ENCODE assay signal across 27 mouse cellular contexts in the genomic region with DNA sequence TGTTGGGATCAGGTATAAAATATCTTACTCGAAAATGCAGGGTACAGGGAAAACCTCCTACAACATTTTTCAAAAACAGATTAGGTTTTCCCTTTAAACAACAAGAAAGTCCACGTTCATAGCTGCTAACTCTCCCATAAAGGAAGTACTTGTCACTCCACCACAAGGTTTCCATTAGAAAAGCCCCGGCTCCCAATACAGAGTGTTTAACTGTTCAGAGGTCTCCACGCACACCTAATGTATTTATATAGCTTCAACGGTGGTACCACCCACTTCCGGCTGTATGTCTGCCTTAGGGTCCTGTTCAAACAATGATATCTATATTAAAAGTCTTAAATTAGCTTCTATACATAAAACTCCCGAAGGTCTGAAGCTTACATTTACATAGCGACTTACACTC. TPM values are rescaled to one million over a fixed set of nuclear protein-coding genes. Genes with fewer than 3 reads are reported as not detected.
A peak's percentile ranks its signal among the peaks of the same experiment; 100 is the strongest.
DNase-seq lines count a peak whose midpoint lies in the region; ATAC-seq and TF ChIP-seq lines count a peak whose summit lies in the region.
"Had no signal": no experiment of that assay in that cellular context is flagged by ENCODE, and none has a peak within 500 bp of the region (broad histone marks: within the 10 kb centered on the region; RNA-seq: fewer than 3 reads in every experiment).

No protein-coding gene starts in this region.

- TF ChIP-seq CTCF in kidney, postnatal 0 days (IDR thresholded peaks at IDR 0.05; ENCODE audit: low read depth): no peak
- no peak for TF ChIP-seq CTCF in kidney, adult 2 months (conservative IDR thresholded peaks at IDR 0.05; ENCODE audit: insufficient read depth, insufficient read length, low read depth, low read length)

- no peak overlapping the region for H3K4me2 ChIP-seq in kidney, postnatal 0 days (ENCODE audit: low read length)
- H3K4me2 ChIP-seq in embryonic facial prominence, embryonic 13.5 days: no peak overlapping the region
- H3K4me2 ChIP-seq in limb, embryonic 13.5 days (replicated peaks): no peak overlapping the region
- no peak overlapping the region for H3K4me2 ChIP-seq in midbrain, embryonic 11.5 days
- H3K4me2 ChIP-seq: forebrain, embryonic 12.5 days; forebrain, embryonic 15.5 days; heart, embryonic 13.5 days; hindbrain, embryonic 14.5 days had no signal

- WGBS in kidney, postnatal 0 days: 55% methylated on average over 8 of the region's 8 CpGs
- 76% methylated on average over 8 of the region's 8 CpGs for WGBS in kidney, adult 2 months
- WGBS in embryonic facial prominence, embryonic 13.5 days: 37% methylated on average over 8 of the region's 8 CpGs
- WGBS in limb, embryonic 13.5 days: 26% methylated on average over 8 of the region's 8 CpGs
- 80% methylated on average over 8 of the region's 8 CpGs for WGBS in midbrain, embryonic 11.5 days

- H3K4me3 ChIP-seq in kidney, postnatal 0 days (replicated peaks; ENCODE audit: low read depth, low read length): no peak overlapping the region
- no peak overlapping the region for H3K4me3 ChIP-seq in kidney, adult 2 months (ENCODE audit: insufficient read depth, low read depth, low read length)
- H3K4me3 ChIP-seq in embryonic facial prominence, embryonic 13.5 days: no peak overlapping the region
- no peak overlapping the region for H3K4me3 ChIP-seq in limb, embryonic 13.5 days
- no peak overlapping the region for H3K4me3 ChIP-seq in midbrain, embryonic 11.5 days (ENCODE audit: low read depth, low read length)
- H3K4me3 ChIP-seq: erythroblast, embryonic 14.5 days; forebrain, embryonic 12.5 days; forebrain, embryonic 15.5 days; heart, embryonic 10.5 days; heart, embryonic 13.5 days had no signal

- no peaks in the 10 kb centered on the region for H3K4me1 ChIP-seq in kidney, postnatal 0 days (replicated peaks; ENCODE audit: insufficient read depth, low read length)
- H3K4me1 ChIP-seq in kidney, adult 2 months (ENCODE audit: control insufficient read depth, insufficient read depth, low read length): no peaks in the 10 kb centered on the region
- H3K4me1 ChIP-seq in embryonic facial prominence, embryonic 13.5 days: peaks cover 40% of the 10 kb centered on the region
- H3K4me1 ChIP-seq in limb, embryonic 13.5 days: peaks cover 34% of the 10 kb centered on the region
- peaks cover 7% of the 10 kb centered on the region for H3K4me1 ChIP-seq in midbrain, embryonic 11.5 days (ENCODE audit: control insufficient read depth, insufficient read depth, low read length)

- 0 out of 2 replicates have a peak overlapping the region, but pooled peaks have one; percentile 25 for H3K27ac ChIP-seq in kidney, postnatal 0 days
- H3K27ac ChIP-seq in kidney, adult 2 months (ENCODE audit: insufficient read depth, low read depth, low read length): no peak overlapping the region
- H3K27ac ChIP-seq in embryonic facial prominence, embryonic 13.5 days: 0 out of 2 replicates have a peak overlapping the region, but pooled peaks have one; percentile 0
- H3K27ac ChIP-seq in limb, embryonic 13.5 days: peak overlapping the region; percentile 55; the same call in 1 of the 2 replicates
- no peak overlapping the region for H3K27ac ChIP-seq in midbrain, embryonic 11.5 days (ENCODE audit: low read depth, low read length)
- H3K27ac ChIP-seq: forebrain, embryonic 12.5 days; forebrain, embryonic 15.5 days; heart, embryonic 10.5 days; heart, embryonic 13.5 days; hindbrain, embryonic 14.5 days; hindbrain, postnatal 0 days had no signal

- no peak for TF ChIP-seq POLR2A in kidney, adult 2 months (IDR thresholded peaks at IDR 0.05; ENCODE audit: low read depth, low read length)

- no peaks in the 10 kb centered on the region for H3K27me3 ChIP-seq in kidney, postnatal 0 days (ENCODE audit: insufficient read depth, low read length)
- no peaks in the 10 kb centered on the region for H3K27me3 ChIP-seq in kidney, adult 2 months (replicated peaks; ENCODE audit: control insufficient read depth, insufficient read depth, low read length)
- H3K27me3 ChIP-seq in embryonic facial prominence, embryonic 13.5 days: no peaks in the 10 kb centered on the region
- no peaks in the 10 kb centered on the region for H3K27me3 ChIP-seq in limb, embryonic 13.5 days
- H3K27me3 ChIP-seq in midbrain, embryonic 11.5 days (ENCODE audit: control insufficient read depth, insufficient read depth, low read length): no peaks in the 10 kb centered on the region
- H3K27me3 ChIP-seq: CH12.LX; forebrain, embryonic 12.5 days; forebrain, embryonic 15.5 days; Patski had no signal

- ATAC-seq in kidney, postnatal 0 days (replicated peaks; ENCODE audit: low FRiP score, low read depth): no peak
- ATAC-seq in embryonic facial prominence, embryonic 13.5 days (ENCODE audit: insufficient number of reproducible peaks, insufficient read depth, low FRiP score, low TSS enrichment, low read depth): no peak
- no peak; the same call in 1 of the 2 replicates for ATAC-seq in limb, embryonic 13.5 days (ENCODE audit: low FRiP score, low read depth)
- ATAC-seq in midbrain, embryonic 11.5 days (ENCODE audit: low FRiP score): no peak
- ATAC-seq: forebrain, embryonic 15.5 days; hindbrain, postnatal 0 days; inflammation-experienced regulatory T-cells, adult 6 months; Patski had no signal

- H3K9ac ChIP-seq in kidney, postnatal 0 days (ENCODE audit: low read depth, low read length): no peak overlapping the region
- H3K9ac ChIP-seq in embryonic facial prominence, embryonic 13.5 days: no peak overlapping the region
- no peak overlapping the region for H3K9ac ChIP-seq in limb, embryonic 13.5 days
- H3K9ac ChIP-seq in midbrain, embryonic 11.5 days (ENCODE audit: low read length): no peak overlapping the region
- H3K9ac ChIP-seq: forebrain, embryonic 12.5 days; forebrain, embryonic 15.5 days; heart, embryonic 13.5 days; hindbrain, embryonic 14.5 days had no signal

- H3K36me3 ChIP-seq in kidney, postnatal 0 days (ENCODE audit: insufficient read depth, low read length): no peaks in the 10 kb centered on the region
- H3K36me3 ChIP-seq in kidney, adult 2 months (ENCODE audit: control insufficient read depth, insufficient read depth, low read length): no peaks in the 10 kb centered on the region
- H3K36me3 ChIP-seq in embryonic facial prominence, embryonic 13.5 days: 0 out of 2 replicates have a peak, but pooled peaks cover 8% of the 10 kb centered on the region
- peaks cover 3% of the 10 kb centered on the region; the same call in 1 of the 2 replicates for H3K36me3 ChIP-seq in limb, embryonic 13.5 days
- no peaks in the 10 kb centered on the region for H3K36me3 ChIP-seq in midbrain, embryonic 11.5 days (ENCODE audit: control insufficient read depth, insufficient read depth, low read length)
- H3K36me3 ChIP-seq: forebrain, embryonic 12.5 days; forebrain, embryonic 15.5 days; G1E; heart, embryonic 10.5 days; heart, embryonic 13.5 days had no signal

- H3K9me3 ChIP-seq in kidney, postnatal 0 days (replicated peaks; ENCODE audit: low read length): no peaks in the 10 kb centered on the region
- no peaks in the 10 kb centered on the region for H3K9me3 ChIP-seq in embryonic facial prominence, embryonic 13.5 days
- no peaks in the 10 kb centered on the region for H3K9me3 ChIP-seq in limb, embryonic 13.5 days
- H3K9me3 ChIP-seq in midbrain, embryonic 11.5 days (ENCODE audit: control insufficient read depth, low read length): no peaks in the 10 kb centered on the region
- H3K9me3 ChIP-seq: forebrain, embryonic 12.5 days; forebrain, embryonic 15.5 days; heart, embryonic 10.5 days; heart, embryonic 13.5 days had no signal

- no peak for DNase-seq in kidney, postnatal 0 days (ENCODE audit: low spot score)
- no peak for DNase-seq in kidney, adult 2 months
- DNase-seq in 416B (ENCODE audit: low read depth): peak; percentile 75
- DNase-seq in midbrain, embryonic 11.5 days (ENCODE audit: low spot score, missing footprints): no peak
- DNase-seq in B cell, adult 2 months: no peak
- no peak for DNase-seq in urinary bladder, adult 18-20 months (ENCODE audit: low spot score in 2 of 2)
- DNase-seq: adrenal gland, postnatal 10 days; adrenal gland, postnatal 36 days; cerebellum, adult 18-20 months; cerebellum, adult 9-10 months; cerebellum, postnatal 25 days; heart, adult 18-20 months; heart, postnatal 14 days; heart, postnatal 4 days had no signal

RNA-seq across cellular contexts. Expression of gene Ptpn3, which starts 39.2 kb away (rescaled TPM):
- 7.7 and 9.2 TPM in 2 replicates for polyA plus RNA-seq in kidney, postnatal 0 days (2015; fragmentation: Nextera tagmentation; extraction: Ambion mirVana)
- 17.7 and 18.1 TPM in 2 replicates for polyA plus RNA-seq in kidney, adult 2 months (2012; rRNA removed)
- 4.9 TPM in 2 replicates for polyA plus RNA-seq in embryonic facial prominence, embryonic 13.5 days (2015; fragmentation: Nextera tagmentation; extraction: Ambion mirVana)
- 3.4 and 3.5 TPM in 2 replicates for polyA plus RNA-seq in limb, embryonic 13.5 days (2015; fragmentation: Nextera tagmentation; extraction: Ambion mirVana)
- polyA plus RNA-seq in midbrain, embryonic 11.5 days (2014; fragmentation: Nextera tagmentation; extraction: Ambion mirVana): 0.33 and 0.90 TPM in 2 replicates
- polyA plus RNA-seq: erythroblast, embryonic 14.5 days; G1E had no signal

Comparison
In these comparisons a context has a peak if more than half of its experiments do, and no peak if none do; other contexts are left out.
1. H3K27ac ChIP-seq: peak in kidney, postnatal 0 days (single experiment), embryonic facial prominence, embryonic 13.5 days (single experiment) and limb, embryonic 13.5 days (single experiment); none in kidney, adult 2 months (single experiment) and midbrain, embryonic 11.5 days (single experiment).